ENCODE assay signal across 10 mouse cellular contexts in the genomic region with DNA sequence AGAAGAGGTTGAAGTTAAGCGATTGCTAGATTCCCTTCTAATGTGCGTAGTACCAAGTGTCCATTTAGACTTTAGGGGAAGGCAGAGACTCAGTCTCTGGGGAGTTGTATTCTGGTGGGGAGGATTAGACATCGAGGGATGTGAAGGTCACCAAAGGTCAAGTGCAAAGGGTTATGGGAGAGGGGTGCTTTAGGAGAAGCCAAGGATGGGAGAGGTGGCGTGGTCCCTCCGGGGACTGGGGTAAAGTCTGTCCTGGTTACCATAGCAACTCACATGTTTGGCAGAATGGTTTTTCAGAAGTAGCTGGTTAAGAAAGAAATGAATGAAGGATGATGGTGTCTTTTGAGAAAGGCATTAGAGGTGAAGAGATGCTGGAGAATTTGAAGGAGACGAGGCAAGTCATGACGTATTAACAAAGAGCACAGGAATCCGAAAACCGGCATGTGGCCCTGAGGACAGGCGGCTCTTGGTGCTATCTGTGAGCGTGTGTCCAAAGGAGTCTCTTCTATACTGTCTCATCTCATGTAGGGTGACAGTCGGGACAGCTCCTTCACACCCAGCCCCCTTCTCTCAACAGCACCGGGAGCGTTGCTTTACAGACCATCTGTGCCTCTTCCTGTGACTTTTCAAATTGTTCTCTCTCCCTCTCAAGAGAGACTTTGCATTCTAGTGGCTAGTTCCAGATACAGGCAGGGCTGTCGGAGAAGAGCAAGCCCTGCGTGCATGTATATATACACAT.
DNase-seq lines count a peak whose midpoint lies in the region; ATAC-seq lines count a peak whose summit lies in the region.
"Had no signal": no experiment of that assay in that cellular context is flagged by ENCODE, and none has a peak within 500 bp of the region (broad histone marks: within the 10 kb centered on the region; RNA-seq: fewer than 3 reads in every experiment).

No protein-coding gene starts in this region.

- no peak overlapping the region for H3K27ac ChIP-seq in lung, embryonic 15.5 days
- no peak overlapping the region for H3K27ac ChIP-seq in kidney, embryonic 14.5 days (ENCODE audit: low read depth, low read length)
- H3K27ac ChIP-seq: embryonic facial prominence, embryonic 15.5 days; intestine, embryonic 15.5 days; left cerebral cortex, adult 2 months had no signal

- no peaks in the 10 kb centered on the region for H3K4me1 ChIP-seq in lung, embryonic 15.5 days
- no peaks in the 10 kb centered on the region for H3K4me1 ChIP-seq in kidney, embryonic 14.5 days (ENCODE audit: control insufficient read depth, insufficient read depth, low read length)
- H3K4me1 ChIP-seq: embryonic facial prominence, embryonic 15.5 days; intestine, embryonic 15.5 days had no signal

- H3K9ac ChIP-seq in lung, embryonic 15.5 days: no peak overlapping the region
- no peak overlapping the region for H3K9ac ChIP-seq in kidney, embryonic 14.5 days (ENCODE audit: low read depth, low read length)
- H3K9ac ChIP-seq: embryonic facial prominence, embryonic 15.5 days; intestine, embryonic 15.5 days had no signal

- peak; percentile 49; the same call in 1 of the 2 replicates for ATAC-seq in lung, embryonic 15.5 days (ENCODE audit: borderline replicate concordance, extremely low read depth, low FRiP score, low TSS enrichment)
- ATAC-seq in kidney, embryonic 14.5 days (ENCODE audit: low FRiP score, low TSS enrichment): no peak
- ATAC-seq: intestine, embryonic 15.5 days had no signal

- WGBS in lung, embryonic 15.5 days: 46% methylated on average over 16 of the region's 16 CpGs
- WGBS in kidney, embryonic 14.5 days: 53% methylated on average over 16 of the region's 16 CpGs

- no peak overlapping the region for H3K4me2 ChIP-seq in lung, embryonic 15.5 days
- no peak overlapping the region for H3K4me2 ChIP-seq in kidney, embryonic 14.5 days (replicated peaks; ENCODE audit: low read depth, low read length)
- H3K4me2 ChIP-seq: embryonic facial prominence, embryonic 15.5 days; intestine, embryonic 15.5 days had no signal

- no peak overlapping the region for H3K4me3 ChIP-seq in lung, embryonic 15.5 days
- no peak overlapping the region for H3K4me3 ChIP-seq in kidney, embryonic 14.5 days (ENCODE audit: low read length)
- H3K4me3 ChIP-seq: embryonic facial prominence, embryonic 15.5 days; intestine, embryonic 15.5 days; left cerebral cortex, adult 2 months had no signal

- no peaks in the 10 kb centered on the region for H3K9me3 ChIP-seq in lung, embryonic 15.5 days
- no peaks in the 10 kb centered on the region for H3K9me3 ChIP-seq in kidney, embryonic 14.5 days (ENCODE audit: control insufficient read depth, low read length)
- H3K9me3 ChIP-seq: embryonic facial prominence, embryonic 15.5 days; intestine, embryonic 15.5 days had no signal

- H3K27me3 ChIP-seq in lung, embryonic 15.5 days: no peaks in the 10 kb centered on the region
- H3K27me3 ChIP-seq in kidney, embryonic 14.5 days (ENCODE audit: control insufficient read depth, insufficient read depth, low read length): no peaks in the 10 kb centered on the region; the same call in 1 of the 2 replicates
- H3K27me3 ChIP-seq: intestine, embryonic 15.5 days had no signal

- DNase-seq in lung, postnatal 25 days (ENCODE audit: low spot score): no peak
- peak; percentile 14 to 53 for DNase-seq in frontal cortex, adult 2 months (ENCODE audit: extremely low spot score in 1 of 2, low spot score in 1 of 2)
- peak; percentile 21 to 39 for DNase-seq in layer of hippocampus, postnatal 14 days (ENCODE audit: low spot score in 2 of 2)
- peak; percentile 24 for DNase-seq in right cerebral cortex, postnatal 25 days
- no peak for DNase-seq in gastrocnemius, adult 18-20 months (ENCODE audit: low spot score)

- H3K36me3 ChIP-seq in lung, embryonic 15.5 days: no peaks in the 10 kb centered on the region
- no peaks in the 10 kb centered on the region for H3K36me3 ChIP-seq in kidney, embryonic 14.5 days (ENCODE audit: control insufficient read depth, insufficient read depth, low read length)
- H3K36me3 ChIP-seq: embryonic facial prominence, embryonic 15.5 days; intestine, embryonic 15.5 days had no signal

Comparison
In these comparisons a context has a peak if more than half of its experiments do, and no peak if none do; other contexts are left out.
1. DNase-seq: peak in frontal cortex, adult 2 months (2 of 2), layer of hippocampus, postnatal 14 days (2 of 2) and right cerebral cortex, postnatal 25 days (single experiment); none in lung, postnatal 25 days (single experiment) and gastrocnemius, adult 18-20 months (single experiment).